Mouse (Mus musculus): ENCODE measurements around the gene Sorcs2. TPM values are rescaled to one million over a fixed set of nuclear protein-coding genes. Genes with fewer than 3 reads are reported as not detected.

The Sorcs2 gene
- polyA plus RNA-seq, 1 experiment = 19.3 TPM

DNA sequence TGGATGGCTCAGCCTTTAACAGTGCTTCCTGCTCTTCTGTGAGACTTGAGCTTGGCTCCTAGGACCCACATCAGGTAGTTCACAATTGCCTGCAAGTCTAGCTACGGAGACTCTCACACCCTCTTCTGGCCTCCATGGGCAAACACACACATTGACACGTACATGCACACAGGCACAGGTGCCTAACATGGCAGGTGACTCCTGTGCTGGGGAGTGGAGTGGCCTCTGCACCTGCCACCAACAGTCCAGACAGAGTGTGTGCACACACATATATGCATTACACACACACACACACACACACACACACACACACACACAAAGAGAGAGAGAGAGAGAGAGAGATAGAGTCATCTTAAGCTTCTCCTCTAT lies 19.6 kb downstream of the Sorcs2 start:
- WGBS = 90% methylated on average over 2 of the region's 2 CpGs

DNA sequence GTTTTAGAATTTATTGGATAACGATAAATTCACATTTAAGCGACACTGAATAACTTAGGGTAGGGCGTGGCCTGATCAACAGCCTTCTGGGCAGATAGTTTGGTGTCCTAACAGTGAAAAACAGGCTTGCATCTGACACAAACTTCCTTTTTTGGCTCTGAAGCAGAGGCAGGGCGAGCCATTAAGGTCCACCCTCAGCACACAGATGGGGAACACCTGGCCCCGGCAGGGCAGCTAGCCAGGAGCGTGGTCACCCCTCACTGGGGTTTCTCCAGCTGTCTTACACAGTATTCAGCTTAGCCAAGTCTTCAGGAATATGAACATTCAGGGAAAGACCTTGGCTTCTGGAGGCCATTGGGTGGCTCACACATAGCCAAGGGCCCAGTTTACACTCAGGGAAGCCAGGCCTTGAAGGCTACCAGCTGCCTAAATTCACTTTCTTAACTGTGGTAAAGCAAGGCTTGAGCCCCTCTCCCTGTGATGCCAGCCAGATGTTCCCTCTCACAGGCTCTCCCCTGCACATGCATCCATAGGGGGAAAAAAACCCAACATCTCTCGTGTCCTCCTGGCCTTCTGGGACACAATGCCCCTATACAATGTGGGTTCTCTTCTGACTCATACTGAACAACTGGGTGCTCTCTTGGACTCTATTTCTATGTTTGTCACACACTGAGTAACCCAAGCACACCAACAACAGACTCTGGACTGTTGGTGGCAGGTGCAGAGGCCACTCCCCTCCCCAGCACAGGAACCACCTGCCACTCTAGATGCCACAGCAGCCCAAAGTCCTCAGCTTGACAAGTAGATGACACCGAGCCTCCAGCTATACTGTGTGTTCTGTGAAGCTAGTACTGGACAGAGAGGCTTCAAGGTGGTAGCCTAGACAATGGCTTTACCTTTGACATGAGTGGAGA lies 20.2 kb downstream of the Sorcs2 start:
- peaks cover 6% of the 10 kb centered on the region for H3K4me1 ChIP-seq (ENCODE audit: control insufficient read depth, insufficient read depth, low read length)
- 65% methylated on average over 8 of the region's 8 CpGs for WGBS
- TF ChIP-seq CTCF (IDR thresholded peaks at IDR 0.05; ENCODE audit: insufficient read depth, low read length) (no peak), POLR2A (IDR thresholded peaks at IDR 0.05; ENCODE audit: borderline replicate concordance, extremely low read depth, low read depth, low read length) (no peak)
- H3K4me3 ChIP-seq (replicated peaks; ENCODE audit: extremely low read depth, low read depth, low read length) = no peak overlapping the region
- DNase-seq = no peak

More for the DNA sequence above, 19.6 kb downstream of the Sorcs2 start:
- peaks cover 4% of the 10 kb centered on the region for H3K4me1 ChIP-seq (ENCODE audit: control insufficient read depth, insufficient read depth, low read length)
- TF ChIP-seq CTCF (IDR thresholded peaks at IDR 0.05; ENCODE audit: insufficient read depth, low read length) (no peak), POLR2A (IDR thresholded peaks at IDR 0.05; ENCODE audit: borderline replicate concordance, extremely low read depth, low read depth, low read length) (no peak)
- DNase-seq = no peak
- no peak overlapping the region for H3K4me3 ChIP-seq (replicated peaks; ENCODE audit: extremely low read depth, low read depth, low read length)

DNA sequence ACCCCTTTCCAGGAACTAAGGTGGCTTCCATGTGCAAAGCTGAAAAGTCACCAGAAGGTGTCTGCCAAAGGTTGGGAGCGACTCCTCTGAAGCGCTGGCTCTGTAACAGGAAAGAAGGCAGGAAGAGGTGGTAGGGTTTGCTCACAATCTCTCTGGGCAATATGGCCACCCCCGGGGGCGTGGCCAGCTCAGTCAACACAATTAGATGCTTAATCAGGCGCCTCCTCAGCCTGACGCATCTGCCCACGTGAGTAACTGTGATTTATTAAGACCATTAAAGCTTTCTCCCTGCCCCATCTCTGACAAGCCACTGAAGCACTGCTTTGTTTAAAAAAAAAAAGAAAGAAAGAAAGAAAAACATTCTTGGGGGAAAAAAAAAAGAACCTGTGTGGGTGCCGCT lies 22.1 kb downstream of the Sorcs2 start:
- WGBS = 46% methylated on average over 8 of the region's 8 CpGs
- no peak for TF ChIP-seq CTCF (IDR thresholded peaks at IDR 0.05; ENCODE audit: insufficient read depth, low read length)
- TF ChIP-seq POLR2A (IDR thresholded peaks at IDR 0.05; ENCODE audit: borderline replicate concordance, extremely low read depth, low read depth, low read length) = no peak
- DNase-seq = no peak
- H3K4me1 ChIP-seq (ENCODE audit: control insufficient read depth, insufficient read depth, low read length) = peaks cover 6% of the 10 kb centered on the region
- no peak overlapping the region for H3K4me3 ChIP-seq (replicated peaks; ENCODE audit: extremely low read depth, low read depth, low read length)

DNA sequence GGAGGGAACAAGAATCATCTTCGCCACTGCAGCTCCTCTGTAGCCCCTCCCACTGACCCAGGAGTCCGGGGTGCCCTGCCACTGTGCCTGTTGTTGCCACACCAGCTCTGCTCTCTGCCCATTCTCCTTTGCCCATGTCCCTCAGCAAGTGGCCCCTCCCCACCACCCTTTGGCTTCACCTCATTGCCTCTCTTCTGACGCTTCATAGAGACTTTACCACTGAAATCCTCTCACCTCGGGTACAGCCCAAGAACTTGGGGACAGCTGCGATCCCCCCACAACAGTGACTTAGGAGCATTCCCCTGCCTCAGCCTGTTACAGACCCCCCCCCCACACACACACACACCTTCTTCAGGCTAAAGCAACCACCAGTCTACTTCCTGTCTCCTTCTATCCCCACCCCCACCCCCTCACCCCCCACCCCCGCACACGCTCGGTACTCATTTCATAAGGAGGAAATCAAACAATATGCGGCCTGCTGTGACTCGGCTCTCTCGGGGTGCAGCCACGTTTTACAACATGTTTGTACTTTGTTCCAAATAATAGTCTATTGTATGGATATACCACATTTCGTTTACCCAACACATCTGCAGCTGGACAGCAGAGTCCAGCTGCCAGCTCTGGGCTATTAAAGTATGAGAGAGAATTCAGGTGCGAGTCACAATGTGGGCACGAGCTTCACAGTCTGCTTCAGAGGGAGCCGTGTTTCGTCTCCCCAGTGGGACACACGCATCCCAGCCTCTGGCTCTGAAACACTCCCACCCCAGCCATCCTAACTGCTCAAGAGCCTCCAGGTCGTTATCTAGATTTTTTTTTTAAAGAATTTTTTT lies 23.5 kb downstream of the Sorcs2 start:
- H3K4me3 ChIP-seq (replicated peaks; ENCODE audit: extremely low read depth, low read depth, low read length) = no peak overlapping the region
- H3K4me1 ChIP-seq (ENCODE audit: control insufficient read depth, insufficient read depth, low read length) = peaks cover 6% of the 10 kb centered on the region
- no peak for DNase-seq
- WGBS = 53% methylated on average over 19 of the region's 19 CpGs
- TF ChIP-seq POLR2A (IDR thresholded peaks at IDR 0.05; ENCODE audit: borderline replicate concordance, extremely low read depth, low read depth, low read length) (no peak), CTCF (IDR thresholded peaks at IDR 0.05; ENCODE audit: insufficient read depth, low read length) (no peak)

GRCm38 (mm10) chr5:36373246-36373891 lies 24.6 kb downstream of the Sorcs2 start:
- WGBS = 38% methylated on average over 11 of the region's 11 CpGs
- H3K4me1 ChIP-seq (ENCODE audit: control insufficient read depth, insufficient read depth, low read length) = peaks cover 6% of the 10 kb centered on the region
- TF ChIP-seq POLR2A (IDR thresholded peaks at IDR 0.05; ENCODE audit: borderline replicate concordance, extremely low read depth, low read depth, low read length) = no peak
- TF ChIP-seq CTCF (IDR thresholded peaks at IDR 0.05; ENCODE audit: insufficient read depth, low read length) = no peak
- H3K4me3 ChIP-seq (replicated peaks; ENCODE audit: extremely low read depth, low read depth, low read length) = no peak overlapping the region
- DNase-seq = no peak

- Histone ChIP-seq H3K4me3 (replicated peaks; ENCODE audit: extremely low read depth, low read depth, low read length) (no peak overlapping the region), H3K4me1 (ENCODE audit: control insufficient read depth, insufficient read depth, low read length) (peaks cover 6% of the 10 kb centered on the region)
- DNase-seq = no peak
- TF ChIP-seq POLR2A (IDR thresholded peaks at IDR 0.05; ENCODE audit: borderline replicate concordance, extremely low read depth, low read depth, low read length) (no peak), CTCF (IDR thresholded peaks at IDR 0.05; ENCODE audit: insufficient read depth, low read length) (no peak)
- 47% methylated on average over 5 of the region's 5 CpGs for WGBS
These were observed 26.2 kb downstream of the Sorcs2 start for GRCm38 (mm10) chr5:36371731-36372130.

DNA sequence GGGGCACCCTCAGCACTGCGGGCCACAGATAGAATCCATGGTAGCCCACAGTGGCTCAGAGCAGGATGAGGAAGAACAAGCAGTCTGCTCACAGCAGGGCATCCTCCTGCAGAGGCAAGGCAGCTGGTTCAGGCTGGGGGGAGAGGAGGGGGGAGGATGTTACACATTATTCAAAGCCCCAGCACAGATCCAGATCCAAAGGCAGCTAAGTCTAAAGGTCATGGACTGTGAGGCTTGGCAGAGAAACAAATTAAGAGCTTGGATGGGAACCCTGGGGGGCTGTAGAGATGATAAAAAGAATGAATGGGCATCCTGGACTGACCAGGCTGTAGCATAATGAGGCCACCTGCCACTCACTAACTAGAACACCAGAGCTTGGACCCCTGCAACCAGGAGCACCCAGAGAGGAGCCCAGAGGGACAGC lies 28.7 kb downstream of the Sorcs2 start:
- no peak for TF ChIP-seq POLR2A (IDR thresholded peaks at IDR 0.05; ENCODE audit: borderline replicate concordance, extremely low read depth, low read depth, low read length)
- TF ChIP-seq CTCF (IDR thresholded peaks at IDR 0.05; ENCODE audit: insufficient read depth, low read length) = no peak
- H3K4me1 ChIP-seq (ENCODE audit: control insufficient read depth, insufficient read depth, low read length) = peaks cover 6% of the 10 kb centered on the region
- WGBS = 81% methylated on average over 1 of the region's 1 CpGs
- DNase-seq = no peak
- H3K4me3 ChIP-seq (replicated peaks; ENCODE audit: extremely low read depth, low read depth, low read length) = no peak overlapping the region

- WGBS = 63% methylated on average over 7 of the region's 7 CpGs
These were observed 29.3 kb downstream of the Sorcs2 start for GRCm38 (mm10) chr5:36368511-36369135.

DNA sequence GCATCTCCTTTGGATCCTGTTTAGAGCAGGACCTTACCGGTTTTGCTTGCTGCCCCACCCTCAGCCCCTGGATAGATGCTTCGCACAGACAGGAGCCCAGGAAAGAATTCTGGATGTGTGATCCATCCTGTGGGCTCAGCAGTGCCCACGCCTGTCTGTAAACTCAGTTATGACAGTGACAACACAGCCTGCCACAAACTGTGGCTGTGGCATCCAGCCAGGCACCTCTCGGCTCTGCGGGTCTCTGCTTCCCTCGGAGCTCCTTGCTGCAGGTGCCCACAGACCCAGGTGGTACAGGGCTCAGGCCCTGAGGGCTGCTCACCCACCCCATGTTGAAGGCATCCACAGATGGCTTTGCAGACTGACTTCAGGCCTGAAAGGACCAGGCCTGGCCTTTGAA lies 30.0 kb downstream of the Sorcs2 start:
- no peak for DNase-seq
- TF ChIP-seq CTCF (IDR thresholded peaks at IDR 0.05; ENCODE audit: insufficient read depth, low read length) (no peak), POLR2A (IDR thresholded peaks at IDR 0.05; ENCODE audit: borderline replicate concordance, extremely low read depth, low read depth, low read length) (no peak)
- Histone ChIP-seq H3K4me3 (replicated peaks; ENCODE audit: extremely low read depth, low read depth, low read length) (no peak overlapping the region), H3K4me1 (ENCODE audit: control insufficient read depth, insufficient read depth, low read length) (no peaks in the 10 kb centered on the region; the same call in 1 of the 2 replicates)
- WGBS = 79% methylated on average over 6 of the region's 6 CpGs

More at GRCm38 (mm10) chr5:36368511-36369135, 29.3 kb downstream of the Sorcs2 start:
- H3K4me1 ChIP-seq (ENCODE audit: control insufficient read depth, insufficient read depth, low read length) = peaks cover 3% of the 10 kb centered on the region
- TF ChIP-seq POLR2A (IDR thresholded peaks at IDR 0.05; ENCODE audit: borderline replicate concordance, extremely low read depth, low read depth, low read length) (no peak), CTCF (IDR thresholded peaks at IDR 0.05; ENCODE audit: insufficient read depth, low read length) (no peak)
- no peak overlapping the region for H3K4me3 ChIP-seq (replicated peaks; ENCODE audit: extremely low read depth, low read depth, low read length)
- no peak for DNase-seq

All from lung, adult 2 months (tissue).